Mouse (Mus musculus) CD4-positive helper T cell, adult 2 months (primary cell): Measurements from ENCODE around the gene Rftn1.

Experiments used
- DNase-seq: peaks from one replicate; pipeline ENCODE4 v3.0.0-alpha.2; 2012; ENCODE audit warnings: low read depth, missing footprints, low spot score

Gene Rftn1

DNA sequence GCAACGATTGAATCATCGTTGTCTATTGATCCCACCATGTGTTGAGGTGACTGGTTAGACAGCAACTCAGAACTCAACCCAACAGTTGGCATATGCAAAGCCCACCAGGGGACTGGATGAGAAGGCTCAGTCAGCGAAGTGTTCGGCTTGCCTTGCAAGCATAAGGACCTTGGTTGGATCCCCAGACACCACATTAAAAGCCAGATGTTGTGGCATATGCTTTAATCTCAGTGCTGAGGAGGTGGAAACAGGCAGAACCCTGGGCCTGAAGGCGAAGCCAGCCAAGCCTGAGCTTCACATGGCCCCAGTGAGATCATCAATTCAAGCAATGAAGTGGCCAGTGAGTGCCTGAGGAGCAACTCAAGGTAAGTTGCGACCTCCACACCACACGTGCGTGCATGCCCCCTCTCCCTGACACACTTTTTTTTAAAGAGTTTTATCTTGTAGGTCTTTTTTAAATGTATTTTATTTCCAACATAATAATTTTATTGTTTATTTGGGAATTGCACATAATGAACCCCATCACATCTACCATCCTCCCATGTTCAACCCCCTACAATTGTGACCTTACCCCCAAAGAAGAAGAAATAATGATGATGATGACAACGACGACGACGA lies 11.5 kb upstream of the Rftn1 start:
- DNase-seq, result no peak

DNA sequence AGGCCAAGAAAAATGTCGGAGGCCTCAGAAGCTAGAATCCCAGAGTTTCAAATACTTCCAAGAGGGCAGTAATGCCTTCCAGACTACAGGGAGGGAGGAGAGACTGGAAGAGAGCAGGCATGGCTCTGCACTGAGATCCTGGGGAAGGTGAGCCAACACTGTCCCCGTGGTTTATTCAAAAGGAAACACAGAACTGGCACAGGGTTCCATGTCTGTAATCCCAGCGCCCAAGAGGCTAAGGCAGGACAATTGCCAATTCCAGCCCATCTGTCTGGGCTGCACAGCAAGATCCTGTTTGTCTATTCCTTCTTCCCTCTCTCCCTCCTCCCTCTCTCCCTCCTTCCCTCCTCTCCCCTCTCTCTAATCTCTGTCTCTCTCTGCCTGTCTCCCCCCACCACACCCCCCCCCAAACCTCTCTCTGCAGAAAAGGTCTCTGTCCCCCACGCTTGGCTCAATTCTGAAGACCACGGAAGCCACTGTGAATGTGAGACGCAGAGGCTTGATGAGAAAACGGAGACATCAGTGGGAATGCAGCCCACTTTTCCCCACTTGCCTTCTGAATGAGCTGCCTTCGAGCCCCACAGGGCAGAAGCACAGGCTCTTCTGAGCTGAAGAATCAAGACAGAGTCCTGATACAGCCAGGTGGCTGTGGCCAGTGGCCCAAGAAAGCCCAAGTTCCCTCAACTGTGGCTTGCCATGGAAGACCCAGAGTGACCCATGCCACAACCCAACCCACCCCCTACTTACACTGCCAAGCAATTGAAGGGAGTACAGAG lies 8.8 kb upstream of the Rftn1 start:
- DNase-seq, result no peak

GRCm38 (mm10) chr17:50197572-50197971 lies 7.1 kb upstream of the Rftn1 start:
- DNase-seq, result no peak

GRCm38 (mm10) chr17:50196005-50196672 lies 5.7 kb upstream of the Rftn1 start:
- no peak for DNase-seq

DNA sequence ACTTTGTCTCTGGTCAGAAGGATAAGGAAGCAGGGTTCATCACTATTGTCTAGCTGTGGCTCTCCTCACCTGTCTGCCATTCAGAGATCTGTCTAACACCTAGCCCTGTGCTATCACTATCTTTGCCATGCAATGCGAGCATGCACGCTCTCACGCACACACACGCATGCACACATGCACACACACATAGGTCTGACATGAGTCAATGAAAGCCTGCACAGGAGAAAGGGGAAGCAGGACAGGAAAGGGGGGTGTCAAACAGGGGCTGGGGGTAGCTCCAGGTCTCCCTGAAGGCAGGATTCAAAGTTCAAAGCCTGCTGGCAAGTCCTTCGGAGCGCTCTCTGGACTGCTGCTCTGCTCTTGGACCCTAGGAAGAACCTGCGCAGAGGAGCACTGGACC lies 4.9 kb upstream of the Rftn1 start:
- no peak for DNase-seq

- DNase-seq, result no peak
Observed at GRCm38 (mm10) chr17:50194541-50194940, 4.1 kb upstream of the Rftn1 start.

GRCm38 (mm10) chr17:50193653-50194052 lies 3.2 kb upstream of the Rftn1 start:
- no peak for DNase-seq

DNA sequence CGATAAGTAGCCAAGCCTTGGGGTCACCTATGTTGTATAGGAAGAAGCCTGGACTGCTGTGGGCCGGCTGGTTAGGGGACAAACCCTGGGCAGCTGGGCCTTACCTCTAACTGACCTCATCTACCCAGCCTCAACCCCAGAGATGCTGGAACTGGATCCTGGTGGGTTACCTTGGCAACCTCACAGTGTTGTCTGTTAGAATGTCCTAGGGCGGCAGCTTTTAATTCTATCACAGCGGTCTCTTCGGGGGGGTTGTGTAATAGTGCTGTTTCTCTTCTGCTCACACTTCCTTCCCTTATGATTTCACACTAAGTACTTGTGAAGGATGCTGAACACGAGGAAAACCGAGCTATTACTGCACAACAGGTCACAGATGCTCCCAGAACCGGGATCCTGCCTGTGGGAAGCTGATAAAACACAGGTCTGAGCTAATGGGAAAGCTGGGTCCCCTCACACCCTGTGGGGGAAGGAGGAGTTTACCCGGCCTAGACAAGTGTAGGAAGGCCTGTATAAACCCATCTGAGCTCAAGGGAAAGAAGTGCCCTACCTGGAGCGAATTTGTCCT lies 2.0 kb upstream of the Rftn1 start:
- no peak for DNase-seq

- no peak for DNase-seq
Observed at GRCm38 (mm10) chr17:50191318-50191957, 964 bp upstream of the Rftn1 start.

DNA sequence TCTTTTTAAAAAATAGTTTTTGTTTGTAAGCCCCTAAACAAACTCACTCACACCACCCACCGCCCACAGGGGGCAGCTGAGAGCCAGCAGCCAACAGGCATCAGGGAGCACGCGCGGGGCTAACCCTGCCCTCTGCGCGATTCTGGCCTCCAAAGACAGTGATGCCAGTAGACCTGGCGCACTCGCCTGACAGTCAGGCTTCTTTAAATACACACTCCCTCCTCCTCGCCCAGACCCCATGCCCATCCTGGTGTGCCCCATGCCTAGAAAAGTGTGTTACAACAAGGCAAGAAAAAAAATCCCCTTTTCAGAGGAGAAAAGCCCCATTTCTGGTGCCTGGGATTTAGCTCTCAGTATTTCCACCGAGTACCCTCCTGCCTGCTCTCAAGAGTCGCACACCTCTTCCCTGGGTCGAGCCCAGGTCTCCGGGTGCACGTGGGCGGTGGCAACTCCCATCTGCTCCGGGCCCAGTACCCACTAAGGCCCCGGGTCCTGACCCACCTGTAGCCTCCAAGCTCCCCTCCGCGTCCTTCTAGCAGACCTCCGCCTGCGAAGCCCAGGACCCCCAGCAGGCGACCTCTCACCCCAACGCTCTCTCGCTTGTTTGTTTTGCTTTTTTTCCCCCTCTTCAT lies 977 bp downstream of the Rftn1 start:
- peak; percentile 78 for DNase-seq

DNA sequence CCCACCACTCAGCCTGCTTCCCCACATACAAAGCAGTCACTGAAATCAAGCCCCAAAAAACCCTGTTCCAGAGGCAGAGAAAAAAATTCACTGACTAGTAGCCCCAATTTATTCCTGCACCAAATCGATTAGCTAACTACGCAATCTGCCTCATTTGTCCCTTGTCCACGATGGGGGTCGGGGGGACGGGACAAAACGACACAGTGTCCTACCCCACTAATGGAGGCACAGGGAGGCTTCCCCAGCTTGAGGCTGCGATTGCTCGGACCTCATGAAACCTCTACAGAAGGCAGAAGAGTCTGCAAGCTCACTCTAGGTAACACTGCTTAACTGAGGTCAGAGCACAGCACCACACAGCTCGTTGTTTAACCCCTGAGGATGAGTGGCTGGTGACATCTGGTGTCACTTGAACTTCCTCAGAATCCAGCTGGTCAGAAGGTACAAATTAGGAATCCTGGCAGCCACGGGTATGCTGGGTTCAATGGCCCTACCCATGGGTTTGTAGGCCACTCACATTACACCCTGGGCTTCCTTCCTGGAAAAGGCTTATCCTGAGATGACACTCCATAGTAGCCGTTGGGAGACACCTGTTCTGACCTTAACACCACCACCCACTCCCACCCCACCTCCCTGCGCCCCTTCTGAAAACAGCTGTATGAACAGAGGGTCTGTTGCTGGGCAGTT lies 1.7 kb downstream of the Rftn1 start:
- no peak for DNase-seq

DNA sequence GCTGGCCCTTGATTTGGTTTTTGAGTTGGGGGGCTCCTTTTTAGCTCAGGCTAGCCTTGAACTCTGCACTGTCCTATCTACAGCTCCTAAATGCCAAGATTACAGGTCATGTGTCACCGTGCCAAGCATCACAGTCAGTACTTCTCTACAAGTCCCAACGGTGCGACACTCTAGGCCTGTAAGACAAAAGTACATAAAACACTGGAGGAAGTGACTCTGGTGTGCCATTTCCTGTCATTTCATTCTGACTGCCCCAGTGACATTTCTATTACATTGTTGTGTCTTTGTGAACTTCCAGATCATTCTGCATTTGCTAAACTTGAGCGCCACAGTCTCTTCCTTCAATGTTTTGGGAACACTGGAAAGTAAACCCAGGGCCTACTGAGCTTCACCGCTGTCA lies 4.9 kb downstream of the Rftn1 start:
- peak; percentile 49 for DNase-seq

DNA sequence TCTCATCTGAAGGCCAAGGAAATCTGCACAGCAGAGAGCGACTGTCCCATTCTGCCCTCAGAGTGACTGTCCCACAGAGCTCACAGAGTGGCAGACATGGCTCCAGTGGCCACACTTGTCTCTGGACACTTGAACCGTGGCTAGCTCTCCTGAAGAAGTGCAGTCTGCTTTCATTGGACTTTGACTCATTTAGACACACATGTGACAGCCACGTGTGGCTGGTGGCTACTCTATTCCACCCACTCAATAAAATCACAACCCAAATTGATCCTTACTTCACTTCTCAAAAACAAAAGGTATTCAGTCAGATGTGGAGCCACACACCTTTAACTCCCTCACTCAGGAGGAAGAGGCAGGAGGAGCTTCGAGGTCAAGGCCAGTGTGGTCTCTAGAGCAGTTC lies 5.4 kb downstream of the Rftn1 start:
- no peak for DNase-seq

- no peak for DNase-seq
Observed at GRCm38 (mm10) chr17:50184217-50185038, 6.0 kb downstream of the Rftn1 start.

GRCm38 (mm10) chr17:50183300-50183699 lies 7.2 kb downstream of the Rftn1 start:
- no peak for DNase-seq

GRCm38 (mm10) chr17:50182542-50182951 lies 7.9 kb downstream of the Rftn1 start:
- DNase-seq, result no peak

GRCm38 (mm10) chr17:50180899-50181570 lies 9.4 kb downstream of the Rftn1 start:
- DNase-seq, result no peak

DNA sequence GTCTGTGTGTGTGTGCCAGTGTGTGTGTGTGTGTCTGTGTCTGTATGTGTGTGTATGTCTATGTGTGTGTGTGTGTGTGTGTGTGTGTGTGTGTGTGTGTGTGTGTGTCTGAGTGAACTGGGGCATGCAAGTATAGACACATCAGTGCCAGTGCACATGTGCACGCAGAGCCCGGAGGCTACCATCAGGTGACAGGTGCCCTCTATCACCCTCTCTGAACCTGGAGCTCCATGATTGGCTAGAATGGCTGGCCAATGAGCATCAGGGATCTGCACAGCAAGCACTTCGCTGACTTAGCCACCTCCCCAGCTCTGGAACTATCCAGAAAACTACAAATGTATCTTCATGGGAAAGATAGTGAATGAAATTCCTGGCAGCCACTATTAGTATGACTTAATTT lies 16.7 kb downstream of the Rftn1 start:
- DNase-seq, result no peak

- DNase-seq, result peak; percentile 33
Observed at GRCm38 (mm10) chr17:50173368-50173767, 17.1 kb downstream of the Rftn1 start.
